Mouse (Mus musculus) embryo, embryonic 10.5 days (tissue): ENCODE data around the gene 1700067K01Rik.
A peak's percentile ranks its signal among the peaks of the same experiment; 100 is the strongest.

Experiments used
- DNase-seq: peaks from one replicate; pipeline ENCODE4 v3.0.0-alpha.2; 2015; ENCODE audit warnings: low spot score

The 1700067K01Rik gene

DNA sequence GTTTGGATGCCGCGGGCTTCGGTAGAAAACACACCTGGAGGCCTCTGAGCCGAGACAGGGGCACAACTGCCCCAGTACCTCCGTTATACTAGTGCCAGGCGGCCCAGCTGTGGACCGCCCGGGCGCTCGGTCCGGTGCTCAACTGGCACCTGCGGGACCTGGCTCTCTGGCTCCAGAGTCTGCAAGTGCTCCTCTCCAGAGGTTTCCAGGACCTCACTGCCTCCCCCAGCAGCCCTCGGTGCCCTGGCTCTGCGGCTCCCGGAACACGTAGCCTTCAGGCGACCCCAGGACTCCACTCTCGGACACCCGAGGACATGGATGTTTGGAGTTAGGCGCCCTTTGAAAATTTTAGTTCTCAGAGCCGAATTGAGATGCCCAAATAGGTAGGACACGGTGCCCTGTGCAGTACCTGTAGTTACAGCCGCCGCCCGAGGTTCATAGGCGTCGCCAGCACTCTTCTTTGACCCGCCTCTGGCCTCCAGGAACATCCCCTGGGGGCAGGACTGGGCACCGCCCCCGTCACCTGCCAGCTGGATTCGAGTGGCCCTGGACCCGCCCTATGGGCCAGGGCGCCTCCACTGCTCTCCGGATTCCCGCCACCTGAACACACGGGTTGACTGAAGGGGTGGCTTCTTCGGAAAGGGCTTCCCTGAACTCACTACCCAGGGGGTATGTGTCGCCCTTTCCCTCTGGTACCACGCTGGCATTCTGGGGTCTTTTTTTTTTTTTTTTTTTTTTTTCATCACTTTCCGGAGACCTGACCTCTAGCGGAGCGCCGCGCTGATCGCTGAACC is 10.6 kb downstream of the 1700067K01Rik start, which contains the start of gene 2210011C24Rik:
Gene 2210011C24Rik, minus strand, starts transcription at position 467 of the 794 bp plus-strand sequence.
- no peak for DNase-seq

DNA sequence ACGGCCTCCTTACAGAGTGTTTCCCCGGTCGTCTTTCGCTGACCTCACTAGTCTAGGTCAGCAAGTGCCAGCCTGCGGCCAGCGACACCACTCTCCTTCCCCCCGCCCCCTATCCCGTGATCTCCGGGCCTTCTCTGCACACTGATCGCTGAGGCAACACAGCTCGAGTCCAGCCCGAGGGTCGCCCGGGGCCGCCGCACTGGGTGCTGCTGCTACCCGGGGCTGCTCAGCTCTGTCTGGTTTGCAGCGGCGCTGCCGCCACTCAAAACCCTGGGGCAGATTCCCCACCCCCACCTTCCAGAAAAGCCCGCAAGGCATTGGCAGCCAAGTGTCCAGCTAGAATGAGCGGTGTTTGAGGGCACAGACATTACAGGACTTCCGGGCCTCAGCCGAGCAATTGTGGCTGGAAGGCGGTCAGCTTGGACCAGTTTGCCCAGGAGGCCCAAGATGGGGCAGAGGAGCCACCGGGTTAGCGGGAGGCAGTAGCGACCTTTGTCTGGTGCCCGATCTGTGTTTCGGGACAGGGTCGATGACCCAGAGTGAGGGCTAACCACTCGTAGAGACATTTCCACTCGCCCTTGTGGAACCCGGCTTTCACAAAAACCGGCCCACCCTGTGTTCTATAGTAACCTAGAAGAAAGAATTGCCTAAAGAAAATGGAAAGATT is 11.3 kb downstream of the 1700067K01Rik start:
- DNase-seq, result peak; percentile 68

DNA sequence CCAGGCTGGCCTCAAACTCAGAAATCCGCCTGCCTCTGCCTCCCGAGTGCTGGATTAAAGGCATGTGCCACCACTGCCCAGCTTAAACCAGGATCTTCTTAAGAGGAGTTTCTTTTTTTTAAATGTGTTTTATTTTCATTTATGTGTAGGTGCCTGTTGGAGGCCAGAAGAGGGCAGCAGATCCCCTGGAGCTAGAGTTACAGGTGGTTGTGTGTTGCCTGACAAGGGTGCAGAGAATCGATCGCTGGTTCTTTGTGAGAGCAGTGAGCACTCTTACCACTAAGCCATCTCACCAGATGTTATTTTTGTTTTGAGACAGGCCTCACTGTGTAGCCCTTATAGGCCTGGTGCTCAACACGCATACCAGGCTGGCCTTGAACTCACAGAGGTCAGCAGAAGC is 14.5 kb downstream of the 1700067K01Rik start:
- no peak for DNase-seq

DNA sequence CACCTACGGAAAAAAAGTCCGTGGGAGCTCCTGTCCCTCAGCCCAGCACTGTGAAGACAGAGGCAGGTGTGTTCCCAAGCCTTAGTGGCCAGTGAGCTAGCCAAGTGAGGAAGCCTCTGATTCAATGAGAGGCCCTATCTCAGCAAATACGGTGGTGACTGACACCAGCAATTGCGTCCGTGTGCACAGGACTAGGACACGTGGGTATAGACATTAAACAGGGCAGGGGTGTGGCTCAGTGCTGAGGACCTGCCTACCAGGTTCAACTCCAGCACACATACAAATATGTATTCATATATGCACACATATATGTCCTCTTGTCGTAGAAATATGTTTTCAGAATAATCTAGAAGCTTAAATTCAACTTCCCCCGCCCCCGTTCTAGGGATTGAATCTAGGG is 18.4 kb downstream of the 1700067K01Rik start:
- DNase-seq, result no peak

DNA sequence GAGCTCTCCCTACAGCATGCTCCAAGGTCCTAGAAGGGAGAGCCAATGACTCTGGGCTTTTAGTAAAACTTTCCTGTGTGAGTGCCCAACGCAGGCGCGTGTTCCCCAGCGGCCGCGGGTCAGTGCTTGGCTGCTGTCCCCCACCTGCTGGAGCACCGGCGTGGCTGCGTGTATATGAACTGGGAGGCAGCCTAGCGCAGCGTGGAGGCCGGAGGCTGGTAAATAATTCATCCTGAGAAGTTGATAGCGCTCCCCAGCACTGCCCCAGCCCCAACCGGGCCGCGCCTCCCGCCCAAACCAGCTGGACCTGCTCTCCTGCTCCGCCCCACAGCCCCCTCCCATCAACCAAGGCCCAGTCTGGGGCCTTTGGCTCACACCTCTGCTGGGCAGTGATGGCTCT is 19.8 kb downstream of the 1700067K01Rik start, which contains the start of gene Palm3:
Gene Palm3, plus strand, starts transcription at position 376 of the 400 bp plus-strand sequence.
- DNase-seq, result no peak

DNA sequence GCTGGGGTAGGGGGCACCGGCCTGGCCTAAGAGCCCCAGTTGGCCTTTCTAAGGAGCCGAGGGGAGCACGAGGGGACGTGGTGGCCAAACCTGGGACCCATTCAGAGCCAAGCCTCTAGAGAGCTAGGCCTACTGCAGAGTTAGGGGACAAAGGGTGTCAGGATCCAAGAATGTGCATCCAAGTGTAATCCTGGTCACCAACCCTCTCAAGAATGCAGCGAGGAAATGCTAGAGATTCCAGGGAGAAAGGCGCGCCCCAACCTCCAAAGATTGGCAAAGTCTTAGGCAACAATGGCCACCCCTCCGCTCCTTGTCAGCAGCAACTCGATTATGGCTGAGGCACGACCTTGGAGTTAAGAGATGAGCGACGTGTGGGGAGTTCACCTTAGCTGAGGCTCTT is 20.3 kb downstream of the 1700067K01Rik start:
- DNase-seq, result no peak

DNA sequence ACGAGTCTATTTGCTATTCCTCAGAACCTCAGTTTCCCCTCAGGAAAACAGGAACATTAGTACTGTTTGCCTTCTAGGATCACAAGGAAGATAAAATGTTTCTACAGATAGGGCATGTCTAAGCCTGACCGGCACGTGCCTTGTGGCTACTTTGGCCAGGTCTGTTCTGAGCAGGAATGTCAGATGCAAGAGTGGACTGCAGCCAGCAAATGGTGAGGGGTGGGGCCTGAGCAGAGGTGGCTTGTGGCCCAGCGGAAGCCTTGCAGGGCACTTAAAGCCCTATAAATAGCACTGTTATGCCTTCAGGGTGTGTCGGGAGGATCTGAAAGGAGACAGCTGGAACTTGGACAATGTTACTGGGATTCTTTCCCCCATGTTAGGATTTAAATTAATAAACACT is 21.8 kb downstream of the 1700067K01Rik start:
- DNase-seq, result no peak

DNA sequence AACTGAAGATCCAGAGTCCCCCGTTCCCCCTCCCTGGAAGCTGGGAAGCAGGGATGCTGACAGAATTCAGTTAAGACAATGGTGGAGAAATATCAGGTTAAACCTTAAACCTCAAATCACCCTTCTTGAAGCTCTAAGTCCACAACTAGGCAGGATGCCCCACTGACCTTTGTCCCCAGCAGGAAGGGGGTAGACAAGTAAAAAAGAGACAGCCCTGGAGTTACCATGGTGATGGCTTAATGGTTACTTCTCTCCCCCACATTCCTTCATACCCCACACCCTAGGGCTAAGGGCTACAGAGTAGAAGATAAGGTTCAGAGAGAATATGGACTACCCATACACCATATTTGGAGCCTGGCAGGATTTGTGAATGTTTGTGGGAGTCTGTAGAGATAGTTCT is 22.3 kb downstream of the 1700067K01Rik start:
- DNase-seq, result no peak

DNA sequence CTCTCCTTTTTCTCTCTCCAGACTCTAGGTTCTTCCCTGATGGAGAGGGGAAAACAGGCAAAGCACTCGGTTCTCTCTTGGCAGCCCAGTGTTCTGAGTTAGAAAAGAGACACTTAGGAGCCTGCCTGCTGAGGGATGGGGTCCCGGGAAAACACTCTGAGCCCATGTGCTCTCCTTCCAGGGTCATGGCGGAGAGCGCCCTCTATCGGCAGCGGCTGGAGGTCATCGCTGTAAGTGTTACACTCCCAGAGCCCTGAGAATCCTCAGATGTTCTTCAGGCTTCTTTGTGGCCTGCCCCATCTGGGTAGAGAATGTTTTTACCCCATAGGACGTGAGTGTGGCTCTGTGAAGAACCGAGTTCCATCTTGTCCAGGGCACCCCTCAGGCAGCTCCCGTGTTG is 22.9 kb downstream of the 1700067K01Rik start:
- DNase-seq, result peak; percentile 77

DNA sequence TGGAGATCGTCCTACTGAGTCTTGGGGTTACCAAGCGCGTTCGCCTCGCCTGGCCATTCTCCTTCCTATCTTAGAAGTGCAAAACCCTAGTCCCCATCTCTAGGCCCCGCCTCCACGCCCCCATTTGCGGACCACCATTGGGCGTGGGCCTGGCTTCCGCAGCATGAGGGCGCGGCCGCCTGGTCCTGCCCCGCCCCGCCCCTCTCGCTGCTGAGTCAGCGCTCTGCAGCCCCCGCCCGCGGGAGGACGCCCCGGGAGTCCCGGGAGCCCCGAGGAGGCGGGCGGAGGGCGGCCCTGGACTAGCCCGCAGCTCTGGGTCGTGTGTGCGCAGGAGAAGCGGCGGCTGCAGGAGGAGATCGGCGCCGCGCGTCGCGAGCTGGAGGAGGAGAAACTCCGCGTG is 24.6 kb downstream of the 1700067K01Rik start:
- peak; percentile 85 for DNase-seq

DNA sequence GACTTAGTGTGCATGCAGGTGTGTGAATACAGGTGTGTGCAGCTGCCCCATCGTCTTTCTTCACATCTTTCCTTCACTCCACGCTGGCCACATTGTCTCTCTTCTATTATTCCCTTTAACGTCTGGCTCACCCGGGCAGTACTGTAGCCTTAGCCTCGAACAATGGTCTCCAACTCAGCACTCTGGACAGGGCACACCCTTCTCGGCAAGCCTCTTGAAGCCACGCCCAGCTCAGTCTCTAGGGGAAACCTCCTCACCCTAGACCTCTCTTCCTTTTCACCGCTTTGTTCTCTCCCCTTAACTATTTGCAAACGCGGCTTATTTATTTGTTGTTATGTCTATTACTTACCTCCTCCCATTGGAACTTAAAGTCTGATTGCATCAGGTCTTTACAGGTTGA is 26.1 kb downstream of the 1700067K01Rik start:
- DNase-seq, result no peak

DNA sequence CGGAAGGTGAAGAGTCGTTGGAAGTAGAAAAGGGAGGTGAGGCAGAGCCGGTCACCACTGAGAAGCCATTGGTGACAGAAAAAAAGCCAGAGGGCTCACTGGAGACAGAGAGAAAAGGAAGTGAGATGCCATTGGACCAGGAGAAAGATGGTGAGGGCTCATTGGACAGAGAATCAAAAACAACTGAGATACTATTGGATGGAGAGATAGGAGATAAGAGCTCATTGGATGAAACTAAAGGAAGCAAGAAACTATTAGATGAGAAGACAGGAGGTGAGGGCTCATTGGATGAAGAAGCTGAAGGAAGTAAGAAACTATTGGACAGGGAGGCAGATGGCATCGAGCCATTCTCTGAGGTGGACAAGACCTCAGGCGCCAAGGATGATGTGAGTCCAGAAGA is 28.0 kb downstream of the 1700067K01Rik start:
- DNase-seq, result no peak

DNA sequence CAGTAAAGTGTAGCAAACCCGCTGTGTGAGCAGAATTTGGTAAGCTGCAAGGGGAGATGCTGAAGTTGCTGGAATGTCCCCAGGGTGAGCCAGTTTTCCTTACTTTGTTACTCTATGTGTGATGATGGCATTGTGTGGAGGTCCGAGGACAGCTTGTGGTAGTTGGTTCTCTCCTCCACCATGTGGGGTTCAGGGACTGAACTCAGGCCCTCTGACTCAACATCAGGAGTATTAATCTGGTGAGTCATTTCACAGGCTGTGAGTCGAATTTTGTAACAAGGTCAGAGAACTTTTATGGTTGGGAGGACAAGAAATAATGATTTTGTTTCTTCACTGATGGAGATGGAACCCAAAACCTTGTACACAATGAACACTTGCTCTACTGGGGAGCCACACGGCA is 31.5 kb downstream of the 1700067K01Rik start:
- no peak for DNase-seq

DNA sequence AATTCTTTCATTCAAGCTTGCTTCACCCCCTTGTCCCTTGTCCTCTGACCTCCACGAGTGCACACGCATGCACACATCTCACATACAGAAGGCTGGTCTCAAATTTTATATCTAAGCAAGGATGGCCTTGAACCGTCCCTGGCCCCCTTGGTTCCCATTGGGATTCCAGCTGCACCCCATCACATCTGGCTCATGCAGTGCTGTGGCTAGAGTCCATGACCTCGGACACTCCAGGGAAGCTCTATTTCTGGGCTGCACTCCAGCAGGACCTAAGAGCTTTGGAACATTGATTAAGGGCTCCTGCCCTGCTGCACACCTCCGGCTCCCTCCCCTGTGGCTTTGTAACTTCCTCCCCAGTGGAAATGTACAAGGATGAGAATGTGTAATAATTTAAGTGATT is 36.7 kb downstream of the 1700067K01Rik start:
- DNase-seq, result no peak

DNA sequence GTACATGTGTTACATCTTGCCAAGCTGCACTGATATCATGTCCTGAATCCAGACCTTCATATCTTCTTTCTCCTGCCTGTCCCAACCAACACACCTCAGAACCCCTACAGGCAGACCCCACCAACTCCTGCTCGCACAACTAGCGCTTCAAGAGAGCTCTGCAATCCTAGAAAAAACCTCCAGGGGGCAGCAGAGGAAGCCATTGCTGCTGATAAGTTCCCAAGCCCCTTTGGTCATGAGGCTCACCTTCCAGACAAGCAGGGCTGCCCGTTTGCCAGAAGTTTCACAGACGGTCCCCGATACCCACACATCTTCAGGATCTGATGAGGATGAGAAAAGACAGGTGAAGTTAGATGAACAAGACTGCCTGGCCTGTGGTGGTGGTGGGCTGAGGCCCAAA is 37.7 kb downstream of the 1700067K01Rik start:
- DNase-seq, result peak; percentile 95

DNA sequence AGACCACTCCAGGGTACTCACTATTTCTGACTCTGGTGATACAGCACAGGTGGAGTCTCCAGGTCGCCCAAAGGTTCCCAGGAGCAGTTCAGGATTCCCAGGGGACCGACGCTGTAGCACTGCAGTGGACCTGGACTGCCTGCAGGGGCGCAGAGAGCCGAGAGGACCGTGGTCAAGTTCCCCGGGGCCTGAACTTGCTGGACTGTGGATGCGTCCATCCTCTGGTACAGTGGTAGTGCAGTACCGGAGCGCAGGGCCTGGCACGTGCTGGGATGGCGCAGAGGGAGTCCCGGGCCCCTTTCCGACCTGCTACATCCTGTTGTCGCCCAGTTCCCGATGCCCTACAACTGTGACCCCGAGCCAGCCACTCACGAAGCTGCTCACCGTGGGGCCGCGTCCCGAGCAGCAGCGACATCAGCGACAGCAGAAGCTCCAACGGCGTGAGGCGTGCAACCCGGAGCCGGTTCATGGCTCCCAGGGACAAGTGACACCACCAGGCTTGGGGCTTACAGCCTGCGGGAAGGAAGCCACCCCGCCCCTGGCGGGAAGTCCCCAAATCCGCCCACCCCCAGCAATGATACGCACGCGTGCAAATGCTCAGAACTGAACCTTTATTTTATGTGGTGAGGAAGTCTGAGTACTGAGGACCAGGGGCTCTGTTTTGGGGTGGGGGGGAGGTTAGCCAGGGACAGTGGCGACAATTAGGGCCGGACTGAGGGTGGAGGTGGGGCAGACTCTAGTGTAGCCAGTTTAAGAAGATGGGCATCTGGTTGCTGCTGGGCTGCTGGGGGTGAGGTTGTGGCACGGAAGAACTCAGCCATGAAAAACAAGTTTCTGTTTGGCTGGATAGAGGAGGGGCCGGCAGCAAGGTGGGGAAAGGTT is 41.0 kb downstream of the 1700067K01Rik start, which contains the start of gene Il27ra:
Gene Il27ra, minus strand, starts transcription at position 524 of the 882 bp plus-strand sequence.
- peak; percentile 86 for DNase-seq

DNA sequence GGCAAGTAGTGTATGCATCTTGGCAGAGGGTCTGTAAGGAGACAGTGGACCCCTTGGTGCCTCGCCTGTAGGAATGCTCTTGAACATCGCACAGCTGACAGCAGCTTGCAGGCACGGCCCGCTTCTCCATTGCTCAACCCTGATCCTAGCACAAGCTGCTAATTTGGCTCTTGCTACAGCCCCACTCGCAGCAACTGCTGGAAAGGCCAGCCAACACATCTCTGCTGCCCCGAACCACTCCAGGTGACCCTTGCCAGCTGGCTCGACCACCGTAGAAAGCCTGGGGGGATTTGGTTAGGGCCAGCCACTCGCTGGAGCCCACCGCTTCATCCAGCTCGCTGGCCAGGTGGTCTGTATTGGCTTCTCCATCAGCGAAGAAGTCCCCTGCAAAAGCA is 41.6 kb downstream of the 1700067K01Rik start:
- DNase-seq, result no peak

DNA sequence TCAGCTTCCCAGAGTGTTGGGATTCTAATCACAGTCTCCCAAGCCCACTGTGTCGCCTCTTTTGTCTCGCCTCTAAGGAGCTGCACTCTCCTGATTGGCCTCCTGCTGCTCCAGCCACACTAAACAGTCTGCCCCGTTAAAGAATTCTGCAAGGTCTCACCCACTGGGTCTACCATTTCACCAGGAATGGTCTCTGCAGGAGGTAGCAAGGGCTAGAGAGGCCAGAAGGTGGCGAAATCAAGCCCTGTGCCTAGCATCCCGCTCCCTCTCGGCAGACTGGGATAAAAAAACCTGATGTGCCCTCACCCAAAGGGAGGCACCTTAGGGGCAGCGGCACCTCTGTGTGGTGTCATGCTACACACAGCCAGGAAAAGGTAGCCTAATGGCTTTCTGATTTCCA is 42.8 kb downstream of the 1700067K01Rik start:
- peak; percentile 10 for DNase-seq

DNA sequence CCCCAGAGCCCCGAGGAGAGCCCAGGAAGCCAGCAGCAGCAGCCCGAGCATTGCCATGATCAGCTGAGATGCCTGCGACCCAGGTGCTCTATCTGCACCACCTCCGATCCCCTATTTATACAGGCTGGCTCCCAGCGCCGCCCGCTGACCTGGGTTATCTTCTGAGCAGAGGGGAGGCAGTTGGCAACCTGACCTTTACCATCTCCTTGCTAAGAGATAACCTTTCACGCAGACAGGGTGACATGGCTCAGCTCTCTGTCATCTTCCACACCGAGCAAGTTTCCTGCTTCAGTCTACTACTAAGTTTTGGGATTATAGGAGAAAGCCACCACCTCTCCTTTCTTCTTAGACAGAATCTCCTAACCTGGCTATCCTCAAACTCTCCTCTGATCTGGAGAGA is 43.6 kb downstream of the 1700067K01Rik start, which contains the start of gene Rln3:
Gene Rln3, minus strand, starts transcription at position 101 of the 400 bp plus-strand sequence.
- peak; percentile 7 for DNase-seq

DNA sequence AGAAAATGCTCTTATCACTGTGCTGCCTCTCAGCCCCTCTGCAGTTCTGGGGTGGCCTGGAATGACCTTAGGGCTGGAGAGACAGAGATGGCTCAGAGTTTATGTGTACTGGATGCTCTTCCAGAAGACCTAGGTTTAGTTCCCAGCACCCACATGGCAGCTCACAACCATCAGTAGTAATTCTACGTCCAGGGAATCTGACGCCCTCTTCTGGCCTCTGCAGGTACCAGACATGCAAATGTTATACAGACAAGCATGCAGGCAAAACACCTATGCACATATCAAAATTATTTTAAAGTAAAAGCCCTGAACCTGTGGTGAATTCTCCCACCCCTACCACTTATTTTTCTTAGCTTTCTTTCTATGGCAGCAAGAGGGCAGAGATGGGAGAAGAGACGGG is 45.2 kb downstream of the 1700067K01Rik start:
- no peak for DNase-seq

DNA sequence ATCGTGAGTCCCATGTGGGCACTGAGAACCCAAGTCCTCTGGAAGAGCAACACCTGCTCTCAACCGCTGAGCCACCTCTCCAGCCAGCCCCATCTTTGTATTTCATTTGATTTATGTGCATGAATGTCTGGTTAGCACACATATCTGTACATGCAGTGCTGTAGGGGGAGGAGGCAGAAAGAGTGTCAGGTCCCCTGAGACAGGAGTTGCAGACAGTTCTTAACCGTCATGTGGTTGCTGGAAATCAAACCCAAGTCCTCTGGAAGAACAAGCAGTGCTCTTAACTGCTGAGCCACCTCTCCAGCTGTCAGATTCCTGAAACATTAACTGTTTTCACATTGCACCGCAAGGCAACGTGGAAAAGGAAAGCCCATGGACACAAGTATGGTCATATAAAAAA is 46.9 kb downstream of the 1700067K01Rik start:
- no peak for DNase-seq

DNA sequence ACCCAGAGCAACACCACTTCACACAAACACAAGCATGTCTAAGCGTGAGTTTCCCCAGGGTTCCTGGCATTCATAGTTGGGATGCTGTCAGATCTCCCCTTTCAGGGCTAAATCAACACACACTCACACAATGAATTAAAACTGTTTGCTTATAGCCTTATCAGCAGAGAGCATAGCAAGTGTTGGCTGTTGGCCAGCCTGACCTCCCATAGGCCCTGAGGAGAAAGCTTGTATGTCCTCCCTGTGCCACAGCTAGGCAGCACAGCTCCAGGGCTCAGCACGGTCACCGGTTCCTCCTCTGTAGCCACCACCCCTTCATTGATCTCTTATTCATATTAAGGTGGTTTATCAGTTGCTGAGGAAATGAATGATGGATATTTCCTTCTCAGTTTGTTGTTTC is 51.4 kb downstream of the 1700067K01Rik start:
- no peak for DNase-seq
